Mouse (Mus musculus) cerebellum, postnatal 10 days (tissue): ENCODE measurements around the gene Dcaf12.

Experiments
- DNase-seq, 2 experiments: peaks; one replicate each; pipeline ENCODE4 v3.0.0; 2021; ENCODE audit warnings: mixed read lengths in 2 of 2

Gene Dcaf12

DNA sequence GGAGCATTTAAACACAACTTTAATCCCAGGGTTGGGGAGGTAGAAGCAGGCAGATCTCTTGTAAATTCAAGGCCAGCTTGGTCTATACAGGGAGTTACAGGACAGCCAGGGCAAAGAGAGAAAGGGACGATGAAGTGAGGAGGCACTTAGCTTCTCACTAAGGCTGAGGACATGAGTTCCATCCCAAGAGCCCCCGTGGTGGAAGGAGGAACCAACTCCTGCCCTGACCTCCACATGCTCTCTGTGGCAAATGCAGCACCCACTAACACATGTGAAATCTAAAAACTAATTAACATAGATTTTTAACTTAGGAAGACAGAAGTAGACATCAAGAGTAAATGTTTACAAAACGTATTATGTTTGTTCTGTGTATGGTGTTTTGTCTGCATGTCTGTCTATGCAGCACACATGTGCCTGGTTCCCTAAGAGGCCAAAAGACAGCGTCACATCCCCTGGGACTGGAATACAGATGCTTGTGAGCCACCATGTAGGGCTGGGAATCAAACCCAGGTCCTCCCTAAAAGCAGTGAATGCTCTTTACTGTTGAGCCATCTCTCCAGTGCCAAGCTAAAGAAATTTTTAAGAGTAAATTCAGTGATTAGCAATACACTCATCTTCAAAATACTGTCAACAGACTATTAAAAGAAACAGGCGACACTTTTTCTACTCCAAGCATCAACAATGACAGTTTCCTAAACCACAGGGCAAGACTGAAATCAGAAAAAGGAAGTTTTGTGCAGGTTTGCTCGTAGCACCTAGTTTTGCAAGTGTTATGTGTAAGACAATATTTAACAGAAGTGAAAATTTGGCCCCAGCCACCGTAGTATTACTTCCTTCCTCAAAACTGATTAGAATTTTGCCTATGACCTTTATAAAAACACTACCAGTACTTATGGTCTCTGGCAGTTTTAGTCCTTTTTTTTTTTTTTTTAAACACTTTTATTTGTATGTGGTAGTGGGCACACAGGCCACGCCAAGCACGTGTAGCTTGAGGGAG lies 3.8 kb downstream of the Dcaf12 start:
- no peak for DNase-seq

DNA sequence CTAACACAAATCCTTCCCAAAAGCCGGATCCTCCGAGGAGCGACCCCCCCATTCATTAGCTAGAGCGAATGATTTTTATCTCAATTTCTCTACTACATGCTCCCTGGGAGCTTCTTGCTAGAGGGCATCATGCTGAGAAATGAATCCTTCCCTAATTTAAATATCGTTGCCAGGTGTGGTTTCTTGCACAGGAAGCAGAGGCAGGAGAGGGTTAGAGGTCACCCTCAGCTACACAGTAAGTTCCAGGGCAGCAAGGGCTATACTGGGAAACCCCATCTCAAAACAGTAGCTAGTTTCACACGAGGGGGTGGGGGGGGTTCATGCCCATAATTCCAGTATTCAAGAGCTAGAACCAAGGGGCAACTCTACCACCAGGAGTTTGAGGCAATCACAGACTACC lies 7.3 kb downstream of the Dcaf12 start:
- no peak for DNase-seq

DNA sequence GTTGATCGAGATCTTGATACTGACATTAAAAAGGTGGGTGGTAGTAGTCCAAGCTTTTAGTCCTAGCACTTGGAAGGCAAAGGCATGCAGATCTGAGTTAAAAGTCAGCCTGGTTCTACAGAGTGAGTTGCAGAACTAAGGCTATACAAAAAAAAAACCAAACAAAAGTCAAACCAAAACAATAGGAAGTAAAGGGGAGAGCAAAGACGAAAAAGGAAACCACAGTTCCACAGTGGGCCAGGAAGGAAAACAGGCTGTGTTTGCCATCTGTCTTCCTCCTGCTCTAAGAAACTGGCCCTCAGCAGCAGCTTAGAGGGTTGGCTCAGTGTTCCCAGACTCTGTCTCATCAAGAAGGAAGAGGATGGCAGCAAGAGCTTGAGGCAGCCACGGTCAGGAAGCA lies 10.4 kb downstream of the Dcaf12 start:
- peak; percentile 25 to 28 for DNase-seq

DNA sequence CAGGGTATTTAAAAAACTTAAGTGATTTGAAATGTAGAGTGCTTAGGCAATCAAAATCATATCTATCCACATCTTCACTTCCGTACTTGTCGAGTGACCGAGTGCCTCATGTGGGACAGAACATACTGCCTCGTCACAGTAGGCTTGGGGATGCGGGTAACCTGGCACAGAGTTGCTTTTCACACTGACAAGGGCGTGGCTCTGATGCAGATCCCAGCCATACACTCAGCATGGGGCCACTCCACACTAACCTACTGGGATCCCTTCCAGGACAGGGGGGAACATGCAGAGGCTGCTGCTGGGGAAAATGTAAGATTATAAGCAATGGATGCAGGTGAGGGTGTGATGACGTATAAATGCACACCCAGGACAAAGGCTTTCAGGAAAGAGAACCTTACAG lies 11.0 kb downstream of the Dcaf12 start:
- DNase-seq, result peak; percentile 51 to 56

DNA sequence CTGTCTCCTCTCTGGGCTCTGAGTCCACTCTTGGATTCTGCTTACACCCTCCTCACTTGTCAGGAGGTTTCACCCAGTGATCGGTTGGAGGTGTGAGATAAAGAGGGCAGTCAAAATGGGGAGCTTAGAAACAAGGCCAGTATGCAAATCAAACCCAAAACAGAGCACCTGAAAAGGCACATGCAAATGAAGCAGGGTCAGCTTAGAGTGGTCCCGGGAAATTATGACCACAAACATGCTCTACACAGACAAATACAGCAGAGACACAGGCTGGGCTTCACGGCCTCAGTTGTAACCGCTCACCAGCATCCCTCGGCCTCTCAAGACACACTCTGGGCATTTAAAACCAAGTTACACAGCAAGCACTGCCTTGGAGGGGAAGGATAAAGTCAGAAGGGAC lies 15.7 kb downstream of the Dcaf12 start:
- DNase-seq, result no peak

DNA sequence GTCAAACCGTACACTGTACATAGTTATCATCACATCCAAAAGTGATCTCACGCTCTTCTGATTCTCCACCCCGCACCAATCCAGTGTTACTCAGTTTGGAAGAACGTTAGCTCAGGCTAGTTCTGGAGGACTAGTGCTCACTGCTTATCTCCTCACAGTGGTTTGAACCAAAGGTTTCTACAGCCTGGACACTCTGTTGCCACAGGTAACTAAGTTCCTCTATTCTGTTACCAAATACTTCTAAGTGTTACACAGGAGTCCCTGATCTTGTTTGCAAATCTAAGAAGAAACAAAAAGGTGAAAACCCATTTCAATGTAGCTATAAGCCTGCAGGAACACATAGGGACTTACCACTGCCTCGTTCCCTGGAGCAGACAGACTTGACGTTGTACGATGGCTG lies 18.7 kb downstream of the Dcaf12 start:
- no peak for DNase-seq

DNA sequence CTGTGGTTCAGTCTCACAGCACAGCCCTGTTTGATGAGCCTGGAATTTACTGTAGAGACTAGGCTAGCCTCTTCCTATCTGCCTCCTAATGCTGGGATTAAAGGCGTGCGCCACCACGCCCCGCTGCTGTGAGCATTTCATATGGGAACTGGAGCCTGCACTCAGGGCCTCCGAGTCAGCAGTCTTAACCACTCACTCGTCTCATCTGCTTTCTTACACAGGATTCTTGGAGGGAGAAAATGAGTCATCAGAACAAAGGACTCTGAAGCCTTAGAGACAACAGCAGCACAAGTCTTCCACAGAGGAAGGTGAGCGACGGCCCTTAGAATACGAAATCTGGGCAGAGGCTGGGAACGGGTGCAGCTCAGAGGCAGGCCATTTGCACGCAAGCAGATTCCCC lies 19.2 kb downstream of the Dcaf12 start:
- DNase-seq, result no peak

DNA sequence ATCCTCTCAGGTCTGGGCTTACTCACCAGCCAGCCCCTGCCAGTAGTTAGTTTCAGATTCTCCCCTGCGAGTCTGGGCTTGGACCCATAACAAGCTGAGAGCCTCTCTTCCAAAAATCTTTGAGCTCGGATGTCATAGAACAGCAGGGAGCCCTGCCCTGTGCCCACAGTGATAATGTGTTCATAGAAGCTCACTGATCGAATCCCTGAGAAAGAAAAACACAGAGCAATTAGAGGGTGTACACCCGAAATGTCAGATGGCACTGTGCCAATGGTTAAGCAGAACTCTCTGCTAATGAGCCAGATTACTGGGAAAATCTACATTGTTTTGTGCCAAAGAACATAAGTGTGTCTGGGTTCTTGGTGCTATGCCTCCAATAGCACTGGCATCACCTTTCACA lies 20.8 kb downstream of the Dcaf12 start:
- peak; percentile 22 to 34 for DNase-seq

DNA sequence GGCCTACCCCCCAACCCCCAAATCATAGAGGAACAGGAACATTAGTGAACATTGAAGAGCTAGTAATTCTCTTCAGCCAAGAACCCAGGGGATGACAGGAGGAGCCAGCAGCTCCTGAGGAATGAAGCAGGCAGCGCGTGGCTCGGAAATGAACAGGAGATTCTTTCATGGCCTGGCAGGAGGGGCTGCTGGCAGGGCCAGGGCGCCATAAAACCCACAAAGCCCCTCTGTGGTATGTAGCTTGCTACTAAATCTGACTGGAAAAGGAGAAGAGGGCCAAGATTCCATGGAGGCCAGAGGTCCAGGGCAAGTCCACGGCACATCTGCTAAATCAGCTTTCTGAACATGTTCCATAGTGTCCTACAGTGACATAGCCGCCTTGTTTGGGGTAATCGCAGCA lies 24.9 kb downstream of the Dcaf12 start:
- DNase-seq, result peak; percentile 12 to 21

DNA sequence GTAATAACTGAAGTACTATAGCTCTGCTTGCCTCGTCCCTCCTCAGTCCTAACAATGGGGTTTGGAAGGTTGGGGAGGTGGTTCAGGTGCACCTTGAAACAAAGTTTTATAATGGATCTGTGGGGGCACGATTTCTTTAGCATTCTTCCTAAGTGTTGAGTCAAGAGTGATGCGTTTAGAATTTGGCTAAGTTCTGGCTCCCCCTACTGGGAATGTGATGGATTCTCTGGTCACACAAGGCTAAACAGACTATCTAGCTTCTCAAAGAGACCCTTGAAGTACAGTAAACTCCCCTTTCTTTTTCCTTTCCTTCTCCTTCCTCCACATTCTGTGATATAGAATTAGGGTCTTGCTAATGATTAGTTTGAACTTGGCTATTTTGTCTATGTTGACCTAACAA lies 28.3 kb downstream of the Dcaf12 start:
- DNase-seq, result peak; percentile 46 to 68

DNA sequence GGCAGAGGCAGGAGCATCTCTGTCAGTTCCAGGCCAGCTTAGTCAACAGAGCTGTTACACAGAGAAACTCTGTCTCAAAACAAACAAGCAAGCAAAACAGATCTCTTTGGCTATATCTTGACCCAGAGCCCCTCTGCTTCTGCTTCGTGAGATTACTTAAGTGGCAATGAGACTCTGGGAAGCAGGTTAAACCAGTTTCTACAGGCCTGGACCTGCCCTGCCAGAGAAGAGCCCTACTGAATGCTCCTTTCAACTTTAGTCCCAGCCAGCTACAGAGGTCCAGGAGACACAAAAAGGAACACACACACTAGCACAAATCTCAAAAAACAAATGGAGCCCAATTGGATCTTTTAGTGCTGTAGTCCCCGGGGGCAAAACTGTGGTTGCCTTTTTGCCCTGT lies 30.6 kb downstream of the Dcaf12 start:
- no peak for DNase-seq

DNA sequence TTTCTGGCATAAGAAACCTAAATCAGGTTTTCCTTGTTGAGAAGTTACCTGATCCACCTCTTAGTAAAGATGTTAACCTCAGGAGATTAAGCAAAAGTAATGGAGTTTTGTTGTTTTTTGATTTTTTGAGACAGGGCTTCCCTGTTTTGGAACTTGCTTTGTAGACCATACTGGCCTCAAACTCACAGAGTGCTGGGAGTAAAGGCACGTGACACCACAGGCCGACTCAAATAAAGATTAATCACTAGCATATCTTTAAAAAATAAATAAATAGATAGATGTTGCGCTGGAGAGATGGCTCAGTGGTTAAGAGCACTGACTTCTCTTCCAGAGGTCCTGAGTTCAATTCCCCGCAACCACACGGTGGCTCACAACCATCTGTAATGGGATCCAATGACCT lies 38.8 kb downstream of the Dcaf12 start:
- no peak for DNase-seq

DNA sequence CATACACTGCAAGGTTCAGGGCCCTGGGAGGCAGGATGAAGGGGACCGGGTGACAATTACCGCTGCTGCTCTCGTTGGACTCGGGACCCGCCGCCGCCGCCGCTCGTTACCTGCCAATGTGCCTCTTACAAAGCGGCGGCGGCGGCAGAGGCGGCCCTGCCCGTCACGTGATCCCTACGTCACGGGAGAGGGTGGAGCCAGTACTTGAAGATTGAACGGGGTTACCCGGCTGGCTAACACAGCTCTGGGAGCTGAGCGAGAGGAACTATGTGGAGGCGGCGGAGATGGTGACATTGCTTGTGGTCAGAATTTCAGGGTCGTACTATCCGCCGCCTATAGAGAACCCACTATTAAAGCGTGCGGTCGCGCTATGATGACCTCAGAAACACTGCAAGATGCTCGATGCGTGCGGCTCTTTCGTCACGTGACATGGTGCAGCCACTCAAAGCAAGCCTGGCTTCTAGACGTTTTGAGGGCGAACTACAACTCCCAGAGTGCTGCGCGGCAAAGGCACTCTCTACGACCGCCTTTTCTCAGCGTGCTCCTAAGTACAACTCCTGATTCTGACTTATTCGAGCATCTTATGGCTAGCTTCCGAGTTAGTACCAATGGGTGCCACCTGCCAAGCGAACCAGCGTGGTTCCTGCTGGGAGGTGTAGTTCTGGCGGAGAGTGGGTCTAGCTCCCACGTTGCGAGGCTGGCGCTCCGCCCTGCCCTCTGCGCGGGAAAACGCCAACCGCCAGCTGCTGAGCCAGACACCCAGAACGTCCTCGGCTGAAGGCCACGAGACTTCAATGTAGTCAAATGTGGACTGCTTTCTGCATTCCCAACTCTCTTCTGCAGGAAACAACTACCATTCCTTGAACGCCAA lies 39.5 kb downstream of the Dcaf12 start, which contains the start of gene Ubap2:
Ubap2 (minus strand) TSS at position 165 of the 871 bp plus-strand sequence.
- peak; percentile 98 to 99 for DNase-seq

DNA sequence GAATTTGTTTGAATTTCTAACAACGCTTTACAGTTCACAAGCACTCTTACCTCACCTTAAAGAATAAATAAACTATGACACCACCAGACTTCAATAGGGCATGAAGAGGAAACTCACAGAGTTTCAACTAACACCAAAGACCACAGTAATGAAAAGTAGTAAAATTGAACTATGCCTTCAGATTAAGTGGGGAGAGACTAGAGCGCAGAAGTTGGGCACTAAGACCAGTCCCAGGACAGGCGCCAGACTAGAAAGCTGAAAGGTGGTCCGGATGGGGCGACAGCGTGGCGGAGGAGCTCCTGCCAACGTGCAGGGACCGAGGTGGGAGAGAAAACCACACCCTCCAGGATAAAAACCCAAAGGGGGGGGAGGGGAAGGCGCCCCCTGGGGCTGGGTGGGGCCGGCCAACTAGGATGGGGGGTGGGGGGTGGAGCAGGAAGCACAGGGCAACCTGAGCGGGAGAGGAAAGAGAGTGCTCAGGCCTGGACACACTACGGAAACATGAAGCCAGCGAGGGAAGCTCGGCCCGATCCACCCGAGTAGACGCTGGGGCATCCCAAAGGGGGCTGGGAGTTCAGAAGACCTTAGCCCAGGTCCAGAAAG lies 40.2 kb downstream of the Dcaf12 start:
- no peak for DNase-seq

DNA sequence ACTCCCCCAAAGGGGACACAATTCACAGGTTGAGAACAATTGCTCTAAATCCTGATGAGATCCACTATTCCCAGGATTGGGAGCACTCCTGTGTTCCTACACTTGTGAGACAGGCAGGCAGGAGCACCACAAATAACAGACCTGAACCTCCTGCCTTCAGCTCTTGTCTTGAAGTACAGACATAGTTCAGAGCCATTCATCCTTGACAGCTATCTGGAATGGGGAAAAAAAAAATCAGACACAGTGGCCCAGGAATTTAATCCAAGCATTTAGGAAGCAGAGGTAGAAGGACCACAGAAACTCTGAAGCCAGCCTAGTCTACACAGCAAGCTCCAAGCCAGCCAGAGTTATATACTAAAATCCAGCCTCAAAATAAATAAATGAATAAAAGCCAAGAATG lies 46.6 kb downstream of the Dcaf12 start:
- no peak for DNase-seq

DNA sequence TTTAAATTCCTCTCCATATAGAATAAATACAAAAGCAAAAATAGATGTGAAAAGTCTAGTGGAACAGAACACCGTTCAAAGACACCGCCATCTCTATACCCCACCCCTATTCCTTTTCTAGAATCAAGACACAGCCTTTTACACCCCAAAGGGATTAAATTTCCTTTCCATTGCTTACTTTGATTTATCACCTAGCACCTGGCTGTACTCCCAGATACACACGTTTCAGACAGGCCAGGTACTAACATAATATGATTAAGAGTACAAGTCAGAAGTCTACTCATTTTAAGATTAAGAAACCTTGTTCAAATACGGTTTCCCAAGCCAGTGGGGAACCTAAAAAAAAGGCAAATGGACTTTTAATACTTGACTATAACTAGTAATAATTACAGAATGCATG lies 48.3 kb downstream of the Dcaf12 start:
- DNase-seq, result no peak

DNA sequence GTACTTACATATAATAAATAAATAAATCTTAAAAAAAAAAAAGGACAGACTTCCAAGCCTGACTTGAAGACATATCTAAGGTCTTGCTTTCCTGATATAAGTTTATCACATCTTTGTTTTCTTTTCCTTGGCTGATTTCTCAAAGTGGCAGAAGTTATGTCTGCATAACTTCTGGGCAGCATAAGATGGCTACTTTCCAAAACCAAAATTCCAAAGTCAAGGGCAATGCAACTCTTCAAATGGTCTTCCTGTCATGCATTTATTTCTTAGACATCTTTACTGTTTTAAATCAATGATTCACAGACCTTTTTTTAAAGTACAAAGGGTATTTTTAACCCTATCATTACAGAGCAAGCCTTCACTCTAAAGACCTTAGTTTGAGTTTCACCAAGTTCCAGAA lies 54.0 kb downstream of the Dcaf12 start:
- no peak for DNase-seq

DNA sequence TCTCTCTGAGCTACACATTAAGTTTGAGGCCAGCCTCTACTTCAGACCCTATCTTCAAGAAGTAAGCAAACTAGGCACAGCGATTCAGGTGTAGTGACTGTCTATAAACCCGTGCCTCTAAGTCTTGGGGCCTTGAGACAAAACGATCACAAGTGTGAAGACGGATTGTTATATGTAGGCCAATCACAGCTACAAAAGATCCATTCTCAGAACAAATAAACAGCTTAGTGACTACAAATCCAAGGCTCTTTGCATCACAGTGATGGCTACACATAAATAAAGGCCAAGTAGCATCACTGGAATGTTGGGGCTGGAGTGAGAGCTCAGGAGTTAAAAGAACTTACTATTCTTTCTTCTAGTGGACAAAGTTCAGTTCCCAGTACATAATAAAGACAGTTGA lies 55.7 kb downstream of the Dcaf12 start:
- no peak for DNase-seq

DNA sequence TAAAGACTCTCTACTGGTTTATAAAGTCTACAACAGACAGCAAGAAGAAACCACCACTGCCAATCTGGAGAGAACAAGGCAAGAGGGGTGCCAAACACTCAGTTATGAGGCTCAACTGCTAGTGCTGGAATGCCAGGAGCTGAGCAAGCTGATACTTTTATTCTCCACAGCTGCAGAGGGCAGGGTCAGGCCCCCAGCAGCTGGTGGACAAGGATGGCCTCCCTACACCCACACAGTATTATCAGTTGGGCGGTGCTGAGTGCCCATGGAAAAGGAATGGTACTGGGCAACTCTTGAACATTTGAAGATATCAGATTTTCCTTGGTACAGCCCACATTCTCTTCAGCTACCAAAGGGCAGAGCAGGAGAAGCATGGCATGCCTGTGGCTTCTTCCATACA lies 56.9 kb downstream of the Dcaf12 start:
- no peak for DNase-seq

DNA sequence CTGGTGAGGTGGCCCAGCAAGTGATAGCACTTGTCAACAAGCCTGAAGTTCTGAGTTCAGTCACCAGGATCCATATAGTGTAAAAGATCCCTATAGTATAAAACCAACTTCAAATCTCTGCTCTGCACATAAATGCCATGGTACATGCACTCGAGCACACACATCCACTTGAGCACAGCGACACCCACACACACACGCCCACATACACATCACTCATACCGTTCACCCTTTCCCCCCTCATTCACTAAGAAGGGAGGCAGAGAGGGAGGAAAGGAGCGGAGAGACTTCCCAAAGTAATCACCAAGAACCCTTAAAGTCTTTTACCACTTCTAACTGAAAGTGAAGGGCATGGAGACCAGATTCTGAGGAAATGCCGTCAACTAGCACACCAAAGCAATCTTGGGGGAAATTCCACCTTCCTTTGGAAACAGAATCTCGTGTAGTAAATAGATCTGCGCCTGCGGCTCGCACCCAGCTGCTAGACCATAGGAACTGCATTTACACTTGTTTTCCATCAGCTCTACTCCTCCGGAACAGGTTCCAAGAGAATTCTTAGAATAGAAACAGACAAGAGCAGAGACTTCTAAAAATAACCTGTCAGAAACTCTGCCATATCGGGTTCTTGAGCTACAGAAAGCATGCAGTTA lies 59.0 kb downstream of the Dcaf12 start:
- DNase-seq, result no peak

DNA sequence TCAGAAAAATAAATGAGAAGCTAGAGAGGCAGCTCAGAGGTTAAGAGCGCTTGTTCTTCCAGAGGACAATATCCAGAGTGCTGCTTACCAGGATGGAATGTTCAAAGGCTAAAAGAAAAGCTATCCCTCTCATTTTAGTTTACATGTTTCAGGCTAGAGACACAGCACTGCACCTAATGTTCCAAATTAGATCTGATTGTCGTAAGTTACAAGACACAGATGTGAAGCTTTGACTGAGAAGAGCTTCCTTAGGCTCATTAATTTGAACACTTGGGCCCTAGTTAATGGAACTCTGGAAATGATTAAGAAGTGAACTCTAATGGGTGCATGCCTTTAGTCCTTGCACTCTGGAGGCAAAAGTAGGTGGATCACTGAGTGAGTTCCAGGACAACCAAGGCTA lies 60.9 kb downstream of the Dcaf12 start:
- DNase-seq, result no peak

DNA sequence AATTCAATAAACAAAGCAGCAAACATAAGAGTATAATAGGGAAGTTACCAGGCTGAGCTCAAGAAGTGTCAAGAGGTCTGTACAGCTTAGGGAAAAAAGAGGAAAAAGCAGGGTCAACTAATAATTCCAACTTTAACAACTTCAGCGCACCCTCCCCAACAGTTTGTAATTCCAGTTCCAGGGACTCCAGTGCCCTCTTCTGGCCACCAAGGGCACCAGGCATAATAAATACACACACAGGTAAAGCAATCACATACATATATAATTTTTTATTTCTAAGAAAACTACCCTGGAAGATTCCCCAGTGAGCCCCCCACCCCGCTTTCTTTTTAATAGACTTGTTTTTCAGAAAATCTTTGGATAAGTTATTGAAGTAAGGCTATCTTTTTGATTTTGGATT lies 69.3 kb downstream of the Dcaf12 start:
- DNase-seq, result no peak
